Mouse (Mus musculus) liver, adult 2 months (tissue): Measurements from ENCODE around the gene Stag3. TPM values are rescaled to one million over a fixed set of nuclear protein-coding genes. Genes with fewer than 3 reads are reported as not detected.

Experiments used
- DNase-seq: peaks from one replicate; pipeline ENCODE4 v3.0.0-alpha.2; 2011; ENCODE audit warnings: low read depth, low spot score; ENCODE audit errors: extremely low read depth
- H3K27ac ChIP-seq: fragments of 200-500 bp; replicated peaks from 2 replicates; pipeline ENCODE4 v1.5.1; 2012; ENCODE audit warnings: low read depth, mild to moderate bottlenecking, control low read depth, inconsistent platforms, low read length; ENCODE audit not compliant: insufficient read depth
- H3K27me3 ChIP-seq: fragments of 200-500 bp; 2 replicates; pipeline ENCODE4 v1.6.1; 2012; ENCODE audit warnings: mild to moderate bottlenecking, moderate library complexity, low read length, inconsistent platforms; ENCODE audit not compliant: control insufficient read depth, insufficient read depth
- H3K36me3 ChIP-seq: fragments of 200-500 bp; 2 replicates; pipeline ENCODE4 v1.6.1; 2012; ENCODE audit warnings: low read length, inconsistent platforms; ENCODE audit not compliant: control insufficient read depth, insufficient read depth
- H3K4me1 ChIP-seq: fragments of 200-500 bp; 2 replicates; pipeline ENCODE4 v1.6.1; 2011; ENCODE audit warnings: low read length; ENCODE audit not compliant: control insufficient read depth, insufficient read depth
- H3K4me3 ChIP-seq: fragments of 200-500 bp; 2 replicates; pipeline ENCODE4 v1.5.1; 2011; ENCODE audit warnings: low read depth, mild to moderate bottlenecking, control low read depth, low read length, moderate library complexity; ENCODE audit not compliant: insufficient read depth
- H3K79me2 ChIP-seq: fragments of 200-500 bp; 2 replicates; pipeline ENCODE4 v1.6.1; 2012; ENCODE audit warnings: inconsistent platforms, mild to moderate bottlenecking, low read length, moderate library complexity; ENCODE audit not compliant: control insufficient read depth, insufficient read depth
- H3K9ac ChIP-seq: fragments of 200-500 bp; 2 replicates; pipeline ENCODE4 v1.6.1; 2012; ENCODE audit warnings: low read depth, mild to moderate bottlenecking, control low read depth, inconsistent platforms, low read length
- CTCF ChIP-seq: fragments of 200-500 bp; IDR thresholded peaks from 2 replicates; pipeline ENCODE4 v1.5.1; 2011; ENCODE audit warnings: low read depth, low read length, control low read depth
- POLR2A ChIP-seq: fragments of 200-500 bp; IDR thresholded peaks from 2 replicates; pipeline ENCODE4 v1.6.1; 2011; ENCODE audit warnings: low read length, control low read depth; ENCODE audit not compliant: insufficient read depth; ENCODE audit errors: extremely low read depth
- WGBS: fragments of 180-500 bp; shearing (Covaris S2); methylation state at CpG from one replicate; pipeline ENCODE4 v1.1.7; 2018; 5-methylcytosine and 5-hydroxymethylcytosine counted together
- polyA plus RNA-seq: library from polyadenylated mRNA; depleted of rRNA; stranded (reverse); fragments of >200 nt; gene quantifications from 2 replicates; pipeline ENCODE4 v1.2.3, GENCODE M21; 2012
- total RNA-seq: library from RNA; depleted of rRNA; stranded (reverse); fragments of >200 nt; gene quantifications from 2 replicates; pipeline ENCODE4 v1.2.3, GENCODE M21; 2014

Gene Stag3
- total and polyA plus RNA-seq, 2 experiments: 0.09 TPM

DNA sequence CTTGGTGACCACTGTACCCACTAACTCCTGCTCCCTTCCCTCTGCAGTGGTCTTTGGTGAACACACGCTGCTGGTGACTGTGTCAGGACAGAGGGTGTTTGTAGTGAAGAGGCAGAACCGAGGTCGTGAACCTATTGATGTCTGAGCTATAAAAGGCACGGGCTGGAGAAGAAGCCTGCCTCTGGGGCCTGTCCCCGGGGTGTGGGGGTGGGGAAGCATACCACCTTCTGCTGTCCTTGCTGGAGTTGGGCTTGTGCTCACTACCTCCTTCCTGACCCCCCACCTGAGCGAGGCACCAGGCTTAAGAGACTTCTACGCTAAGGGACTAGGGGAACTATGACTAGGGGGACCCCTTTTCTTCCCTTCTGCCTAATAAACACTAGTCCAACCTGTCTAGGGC is 21.0 kb upstream of the Stag3 start:
- no peak for DNase-seq
- H3K4me1 ChIP-seq: peaks cover 10% of the 10 kb centered on the region
- H3K27me3 ChIP-seq: no peaks in the 10 kb centered on the region
- no peak overlapping the region for H3K4me3 ChIP-seq
- H3K36me3 ChIP-seq: no peaks in the 10 kb centered on the region
- no peaks in the 10 kb centered on the region for H3K79me2 ChIP-seq
- WGBS: 63% methylated on average over 7 of the region's 7 CpGs
- TF ChIP-seq POLR2A (no peak), CTCF (no peak)
- H3K9ac ChIP-seq: no peak overlapping the region
- H3K27ac ChIP-seq: no peak overlapping the region

GRCm38 (mm10) chr5:138260051-138260450 is 20.0 kb upstream of the Stag3 start:
- no peak overlapping the region for H3K27ac ChIP-seq
- H3K4me1 ChIP-seq: peaks cover 7% of the 10 kb centered on the region
- H3K79me2 ChIP-seq: no peaks in the 10 kb centered on the region
- WGBS: 88% methylated on average over 10 of the region's 10 CpGs
- DNase-seq: no peak
- H3K4me3 ChIP-seq: no peak overlapping the region
- H3K27me3 ChIP-seq: no peaks in the 10 kb centered on the region
- no peaks in the 10 kb centered on the region for H3K36me3 ChIP-seq
- H3K9ac ChIP-seq: no peak overlapping the region
- TF ChIP-seq POLR2A: no peak
- TF ChIP-seq CTCF: no peak

GRCm38 (mm10) chr5:138260834-138261233 is 19.2 kb upstream of the Stag3 start:
- no peak overlapping the region for H3K9ac ChIP-seq
- TF ChIP-seq POLR2A (no peak), CTCF (no peak)
- H3K4me3 ChIP-seq: no peak overlapping the region

GRCm38 (mm10) chr5:138262001-138262400 is 18.0 kb upstream of the Stag3 start:
- H3K4me3 ChIP-seq: no peak overlapping the region
- no peak for TF ChIP-seq CTCF
- no peaks in the 10 kb centered on the region for H3K27me3 ChIP-seq
- H3K36me3 ChIP-seq: no peaks in the 10 kb centered on the region
- peaks cover 7% of the 10 kb centered on the region for H3K4me1 ChIP-seq
- no peaks in the 10 kb centered on the region for H3K79me2 ChIP-seq
- no peak overlapping the region for H3K27ac ChIP-seq
- no peak for DNase-seq
- H3K9ac ChIP-seq: no peak overlapping the region
- 75% methylated on average over 4 of the region's 4 CpGs for WGBS

More at GRCm38 (mm10) chr5:138260834-138261233, 19.2 kb upstream of the Stag3 start:
- no peak for DNase-seq
- Histone ChIP-seq H3K36me3 (no peaks in the 10 kb centered on the region), H3K27me3 (no peaks in the 10 kb centered on the region), H3K27ac (no peak overlapping the region), H3K79me2 (no peaks in the 10 kb centered on the region), H3K4me1 (peaks cover 7% of the 10 kb centered on the region)
- WGBS: 70% methylated on average over 11 of the region's 11 CpGs

DNA sequence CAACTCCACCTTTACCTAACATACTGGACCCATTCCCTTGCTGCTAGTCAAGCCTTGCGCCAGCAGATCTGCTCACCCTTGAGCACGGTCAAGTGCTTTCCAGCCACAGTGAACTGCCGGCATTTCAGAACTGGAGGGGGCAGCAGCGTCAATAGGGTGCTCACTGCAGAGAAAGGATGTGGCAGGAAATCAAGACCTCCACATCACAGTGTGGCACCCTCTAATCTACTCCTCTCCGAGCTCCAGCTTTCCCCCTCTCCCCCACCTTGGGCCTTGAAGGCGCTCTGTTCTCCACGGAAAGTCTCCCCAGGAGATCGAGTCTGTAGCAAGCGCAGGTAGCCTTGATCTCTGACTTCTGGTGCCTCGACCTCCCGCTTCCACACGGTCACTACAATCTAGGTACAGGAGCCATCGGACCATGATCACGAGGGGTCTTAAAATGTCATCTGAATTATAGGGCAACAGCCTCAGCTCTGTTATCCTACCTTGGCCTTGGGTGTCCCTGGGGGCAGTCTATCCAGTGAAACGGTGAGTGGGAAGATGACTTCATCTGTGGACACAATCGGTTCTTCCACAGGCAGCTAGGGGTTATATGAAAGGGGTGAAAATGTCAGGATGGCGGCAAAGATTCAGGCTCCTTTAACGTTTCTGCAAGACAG is 17.3 kb upstream of the Stag3 start:
- DNase-seq: no peak
- Histone ChIP-seq H3K27me3 (no peaks in the 10 kb centered on the region; the same call in 1 of the 2 replicates), H3K4me1 (peaks cover 7% of the 10 kb centered on the region), H3K36me3 (no peaks in the 10 kb centered on the region), H3K9ac (peak overlapping the region; percentile 83), H3K4me3 (peak overlapping the region; percentile 63), H3K27ac (no peak overlapping the region), H3K79me2 (no peaks in the 10 kb centered on the region)
- TF ChIP-seq CTCF (no peak), POLR2A (no peak)
- 73% methylated on average over 18 of the region's 18 CpGs for WGBS
